Mouse (Mus musculus) lung, adult 18-20 months (tissue): ENCODE data around the gene Tpm3.
"Not testable (repeated sequence)": the region's sequence is repeated elsewhere in the genome, so short reads cannot be mapped to it uniquely, and the experiment has no call there.

ENCODE experiments used
- DNase-seq, 2 experiments: peaks; one replicate each; pipeline ENCODE4 v3.0.0; 2022; ENCODE audit warnings: mixed read lengths in 2 of 2

Tpm3 gene

DNA sequence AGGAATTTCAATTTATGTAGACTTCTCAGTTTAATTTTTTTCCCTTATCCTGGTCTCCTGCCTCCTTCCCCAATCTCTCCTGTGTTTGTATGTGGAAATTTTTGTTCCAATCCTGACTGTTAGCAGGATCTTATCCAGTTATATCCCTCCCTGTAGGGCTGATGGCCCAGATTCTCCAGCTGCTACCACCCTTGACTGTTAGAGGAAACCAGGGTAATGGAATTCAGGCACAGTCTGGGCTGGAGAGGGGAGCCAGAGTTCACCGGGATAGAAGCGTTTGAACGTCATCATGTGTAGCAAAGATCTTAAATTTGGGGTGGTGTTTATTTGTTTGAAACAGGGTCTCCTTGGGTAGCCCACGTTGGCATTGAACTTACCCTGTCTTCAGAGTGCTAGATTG is 12.3 kb downstream of the Tpm3 start:
- peak in 1 of 2 experiments; percentile 43 for DNase-seq

DNA sequence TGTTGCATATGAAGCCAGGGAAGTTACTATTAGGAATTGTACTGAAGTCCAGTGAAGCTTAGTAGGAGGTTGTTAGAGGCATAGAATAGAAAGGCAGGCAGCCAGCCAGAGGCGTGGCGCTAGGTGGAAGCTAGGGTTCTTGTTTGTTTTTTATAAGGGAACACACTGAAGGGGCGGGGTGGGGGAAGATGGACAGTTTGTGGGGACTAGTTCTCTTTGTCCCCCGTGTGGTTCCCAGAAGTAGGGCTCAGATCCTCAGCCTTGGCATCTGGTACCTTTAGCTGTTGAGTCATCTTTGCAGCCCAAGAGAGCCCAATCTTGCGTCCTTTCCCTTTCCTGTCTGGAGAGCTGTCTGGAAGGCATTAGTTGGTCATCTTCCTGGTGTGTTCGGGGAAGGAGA is 12.8 kb downstream of the Tpm3 start:
- peak; percentile 49 to 71 for DNase-seq

GRCm38 (mm10) chr3:90086068-90086467 is 13.6 kb downstream of the Tpm3 start:
- DNase-seq, result no peak

DNA sequence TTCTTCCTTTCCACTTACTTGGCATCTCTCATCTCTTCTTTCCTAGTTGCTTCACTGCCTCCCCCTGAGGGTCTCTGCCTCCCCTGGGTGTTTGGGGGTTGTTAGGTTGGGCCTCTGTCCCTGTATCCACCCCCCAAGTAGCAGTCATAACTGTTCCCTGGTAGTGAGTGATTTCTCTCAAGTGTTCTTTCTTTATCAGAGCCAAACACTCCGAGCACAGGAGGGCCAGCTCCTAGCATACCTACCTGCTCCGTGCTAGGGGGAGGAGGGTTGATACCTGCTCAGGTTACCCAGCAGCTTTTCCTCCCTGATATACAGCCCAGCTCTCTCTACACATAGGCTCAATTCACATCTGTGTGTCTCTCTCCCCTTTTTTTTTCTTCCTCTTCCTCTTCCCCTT is 16.2 kb downstream of the Tpm3 start:
- peak; percentile 43 to 66 for DNase-seq

DNA sequence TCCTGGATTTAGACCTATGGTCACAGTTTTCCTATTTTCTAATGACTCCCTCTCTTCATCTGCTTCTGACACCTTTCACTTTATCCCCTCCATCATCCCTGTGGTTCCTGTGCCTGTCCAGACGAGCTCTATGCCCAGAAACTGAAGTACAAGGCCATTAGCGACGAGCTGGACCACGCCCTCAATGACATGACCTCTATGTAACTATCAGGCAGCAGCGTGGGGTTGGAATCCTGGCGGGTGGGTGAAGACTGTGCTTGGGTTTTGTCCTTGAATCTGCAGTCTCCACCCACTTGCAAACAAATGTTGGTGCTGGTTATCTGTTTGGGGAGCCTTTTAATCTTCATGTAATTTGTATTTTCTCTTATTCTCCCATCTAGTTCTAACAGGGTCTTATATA is 18.4 kb downstream of the Tpm3 start:
- DNase-seq, result no peak

DNA sequence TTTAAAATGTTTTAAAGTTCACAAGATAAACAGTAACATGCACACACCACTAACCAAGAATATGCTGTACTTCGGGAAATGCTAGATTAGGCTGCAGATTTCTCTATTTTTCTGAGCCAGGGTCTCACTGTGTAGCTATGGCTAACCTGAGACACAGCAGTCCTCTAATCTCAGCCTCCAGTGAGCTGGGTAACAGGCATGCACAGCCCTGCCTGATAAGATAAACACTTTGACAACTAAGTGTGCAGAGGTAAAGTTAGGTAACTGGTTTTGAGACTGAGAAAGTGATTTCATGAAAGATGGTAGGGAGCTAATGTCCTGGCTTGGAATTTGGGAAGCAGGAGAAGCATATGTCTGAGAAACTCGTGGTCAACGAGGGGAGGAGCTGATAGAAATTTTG is 22.0 kb downstream of the Tpm3 start:
- no peak for DNase-seq

DNA sequence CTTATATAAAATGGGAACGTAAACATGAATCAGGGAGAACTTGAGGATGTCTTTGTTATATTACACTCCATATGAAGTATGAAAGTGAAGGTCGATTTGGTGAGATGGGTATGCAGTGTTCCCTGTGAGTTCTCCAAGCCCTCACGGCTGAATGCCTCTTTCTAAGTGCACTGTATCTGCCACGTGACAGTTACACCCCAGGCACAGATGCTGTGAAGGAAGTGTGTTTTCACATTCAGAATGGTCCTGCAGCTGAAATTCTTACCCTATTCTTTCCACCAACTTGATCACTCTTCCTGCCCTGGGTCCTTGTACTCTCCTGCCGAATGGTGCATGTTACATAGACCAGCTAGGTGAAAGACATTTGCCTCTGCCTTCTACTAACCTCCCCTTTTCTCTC is 25.5 kb downstream of the Tpm3 start:
- no peak for DNase-seq

GRCm38 (mm10) chr3:90101010-90101409 is 28.6 kb downstream of the Tpm3 start:
- DNase-seq, result no peak

DNA sequence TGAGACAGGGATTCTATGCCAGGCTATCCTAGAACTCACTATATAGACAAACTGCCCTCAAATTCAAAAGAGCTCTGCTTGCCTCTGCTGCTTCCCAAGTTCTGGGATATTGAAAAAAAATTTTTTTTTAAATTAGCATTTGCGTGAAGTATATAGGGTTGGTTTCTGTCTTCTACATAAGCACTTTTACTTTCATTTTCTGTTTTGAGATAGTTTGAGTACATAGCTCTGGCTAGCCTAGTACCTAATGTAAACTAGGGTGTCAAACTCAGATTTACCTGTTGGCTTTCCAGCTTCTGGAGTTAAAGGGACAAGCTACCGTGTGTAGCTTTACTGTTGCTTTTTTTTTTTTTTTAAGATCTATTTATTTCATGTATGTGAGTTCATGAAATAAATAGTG is 29.2 kb downstream of the Tpm3 start:
- DNase-seq, result no peak

DNA sequence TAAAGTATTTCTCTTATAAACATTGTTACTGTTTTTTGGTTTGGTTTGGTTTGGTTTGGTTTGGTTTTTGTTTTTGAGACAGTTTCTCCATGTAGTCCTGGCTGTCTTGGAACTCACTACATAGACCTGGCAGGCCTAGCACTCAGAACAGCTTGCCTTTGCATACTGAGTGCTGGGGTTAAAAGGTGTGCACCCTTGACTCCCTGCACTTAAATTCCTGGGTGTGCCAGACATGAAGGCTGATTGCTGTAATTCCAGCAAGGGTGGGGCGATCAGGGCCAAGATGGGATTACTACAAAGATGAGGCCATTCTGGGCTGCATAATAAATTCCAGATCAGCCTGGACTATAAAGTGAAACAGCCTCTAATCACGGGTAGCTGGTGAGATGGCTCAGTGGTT is 29.8 kb downstream of the Tpm3 start:
- peak; percentile 55 to 67 for DNase-seq

DNA sequence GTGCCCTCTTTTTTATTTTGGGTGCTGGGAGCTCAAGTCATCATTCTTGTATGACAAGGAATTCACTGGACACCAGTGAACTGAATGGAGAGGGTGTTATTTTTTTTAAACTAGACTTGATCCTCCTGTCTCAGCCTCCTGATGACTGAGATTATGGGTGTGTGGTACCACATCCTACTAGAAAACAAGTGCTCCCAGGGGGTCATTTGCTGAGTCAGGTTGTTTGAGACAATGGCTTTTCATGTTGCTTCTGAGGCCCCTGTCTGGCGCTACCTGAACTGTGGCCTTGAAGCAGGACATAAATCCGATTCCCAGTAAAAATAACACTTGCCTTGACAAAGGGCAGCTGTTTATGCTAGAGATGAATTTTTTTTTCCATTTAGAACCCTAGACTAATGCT is 30.7 kb downstream of the Tpm3 start:
- DNase-seq, result no peak

GRCm38 (mm10) chr3:90103938-90104337 is 31.5 kb downstream of the Tpm3 start, which contains the start of gene Nup210l:
Gene Nup210l (plus strand): TSS chr3:90104132.
- no peak for DNase-seq

- DNase-seq, result no peak
Measured at GRCm38 (mm10) chr3:90111706-90112105, 39.3 kb downstream of the Tpm3 start.

DNA sequence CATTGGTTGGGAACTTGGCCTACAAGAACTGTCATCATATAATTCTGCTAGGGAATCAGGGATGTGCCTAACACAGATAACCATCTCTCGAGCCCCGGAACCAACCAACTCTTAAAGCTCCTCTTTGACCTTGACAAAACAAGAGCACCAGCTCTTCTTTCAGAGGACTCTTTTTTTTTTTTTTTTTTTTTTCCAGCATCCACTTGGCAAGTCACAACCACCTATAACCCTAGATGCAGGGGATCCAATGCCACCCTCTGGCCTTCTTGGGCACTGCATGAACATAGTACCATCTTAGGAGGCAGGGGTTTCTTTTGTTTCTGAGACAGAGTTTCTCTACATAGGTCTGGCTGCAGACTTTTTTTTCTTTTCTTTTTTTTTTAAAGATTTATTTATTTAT is 41.9 kb downstream of the Tpm3 start:
- peak in 1 of 2 experiments; percentile 36 for DNase-seq

DNA sequence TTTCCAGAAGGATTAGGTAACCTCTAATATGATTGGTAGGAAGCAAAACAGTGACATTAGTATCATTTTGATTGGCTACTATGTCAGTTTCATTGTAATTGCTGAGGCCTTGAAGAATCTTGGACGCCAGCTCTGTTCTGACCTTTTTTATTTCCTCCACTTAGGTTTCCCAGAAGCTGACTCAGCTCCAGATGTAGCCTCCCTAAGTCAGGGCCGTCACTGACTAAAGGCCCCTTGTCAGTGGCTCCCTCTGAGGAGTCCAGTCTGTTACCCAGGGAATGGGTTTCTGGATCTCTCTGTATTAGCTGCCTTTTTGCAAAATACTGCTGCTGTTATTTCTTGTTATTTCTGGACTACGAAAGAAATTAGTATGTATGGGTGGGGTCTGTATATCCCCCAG is 43.1 kb downstream of the Tpm3 start:
- no peak for DNase-seq

GRCm38 (mm10) chr3:90118132-90118790 is 45.8 kb downstream of the Tpm3 start:
- DNase-seq, result peak; percentile 32 to 34

DNA sequence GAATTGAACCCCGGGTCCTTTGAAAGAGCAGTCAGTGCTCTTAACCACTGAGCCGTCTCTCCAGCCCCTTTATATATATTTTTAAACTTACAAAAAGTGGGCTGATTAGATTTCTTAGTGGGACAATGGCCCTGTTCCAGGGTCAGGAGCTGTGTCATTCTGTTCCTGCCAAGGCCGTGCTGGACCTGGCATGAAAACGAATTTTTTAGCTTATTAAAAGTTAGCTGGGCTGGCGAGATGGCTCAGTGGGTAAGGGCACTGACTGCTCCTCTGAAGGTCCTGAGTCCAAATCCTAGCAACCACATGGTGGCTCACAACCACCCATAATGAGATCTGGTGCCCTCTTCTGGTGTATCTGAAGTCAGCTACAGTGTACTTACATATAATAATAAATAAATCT is 49.6 kb downstream of the Tpm3 start:
- not testable (repeated sequence) for DNase-seq

DNA sequence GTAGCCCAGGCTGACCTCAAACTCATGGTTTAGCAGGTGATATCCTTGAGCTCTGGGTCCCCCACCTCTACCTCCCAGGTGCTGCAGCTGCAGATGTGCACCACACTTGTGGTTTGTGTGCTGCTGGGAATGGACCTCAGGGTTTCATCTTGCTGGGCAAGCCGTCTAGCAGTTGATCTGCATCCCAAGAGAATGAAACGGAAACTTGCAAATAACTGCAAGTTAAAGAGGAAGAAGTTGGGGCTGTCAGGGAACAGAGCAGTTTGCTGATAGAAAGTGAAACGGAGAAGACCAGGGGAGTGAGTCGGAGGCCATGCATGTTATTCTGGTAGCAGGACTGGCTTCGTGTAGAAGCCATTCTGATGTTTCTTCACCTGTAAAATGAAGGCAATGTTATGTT is 53.3 kb downstream of the Tpm3 start:
- no peak for DNase-seq

- DNase-seq, result no peak
Measured at GRCm38 (mm10) chr3:90127881-90128280, 55.4 kb downstream of the Tpm3 start.

DNA sequence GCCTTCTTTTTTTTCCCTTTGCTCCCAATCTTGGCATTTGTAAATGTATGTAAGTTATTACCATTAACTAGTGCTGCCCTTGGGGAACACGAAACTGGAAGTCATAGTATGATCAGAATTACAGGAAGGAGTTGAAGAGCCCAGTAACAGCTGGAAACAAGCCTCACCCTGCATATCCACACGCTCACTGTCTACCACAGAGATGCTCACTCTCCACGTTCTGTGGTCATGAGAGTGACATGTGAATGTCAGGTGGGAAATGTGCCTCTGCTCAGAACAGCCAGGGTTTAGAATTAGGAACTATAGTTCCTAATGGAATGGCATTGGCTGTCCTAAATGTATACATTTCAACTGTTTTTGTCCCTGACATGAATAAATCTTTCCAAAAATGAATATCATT is 60.3 kb downstream of the Tpm3 start:
- DNase-seq, result no peak

GRCm38 (mm10) chr3:90133331-90133730 is 60.9 kb downstream of the Tpm3 start:
- DNase-seq, result no peak

GRCm38 (mm10) chr3:90134483-90134882 is 62.0 kb downstream of the Tpm3 start:
- no peak for DNase-seq

GRCm38 (mm10) chr3:90134993-90135392 is 62.5 kb downstream of the Tpm3 start:
- DNase-seq, result no peak

DNA sequence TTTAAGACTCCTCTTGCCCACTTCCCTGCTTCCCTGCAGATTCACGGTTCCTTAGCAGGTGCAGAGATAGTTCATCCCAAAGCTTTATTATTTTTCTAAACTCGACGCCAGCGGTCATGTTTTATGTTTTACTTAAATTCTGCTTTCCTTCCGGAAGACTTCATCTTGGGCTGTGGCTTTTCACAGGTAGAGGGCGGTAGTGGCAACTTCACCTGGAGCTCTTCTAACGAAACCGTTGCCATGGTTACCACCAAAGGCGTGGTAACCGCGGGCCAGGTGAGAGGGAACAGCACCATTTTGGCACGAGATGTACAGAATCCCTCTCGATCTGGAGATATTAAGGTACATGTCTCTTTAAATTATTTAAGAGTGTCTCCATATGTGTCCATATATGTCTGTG is 64.2 kb downstream of the Tpm3 start:
- peak; percentile 11 to 58 for DNase-seq

GRCm38 (mm10) chr3:90137606-90138005 is 65.2 kb downstream of the Tpm3 start:
- no peak for DNase-seq
